Mouse (Mus musculus): ENCODE data around the gene Vmn2r49. TPM values are rescaled to one million over a fixed set of nuclear protein-coding genes. Genes with fewer than 3 reads are reported as not detected.

Vmn2r49 gene
- not detected for polyA plus RNA-seq (2015; fragmentation: Illumina TruSeq; extraction: RNeasy Lipid Tissue Mini Kit (QIAGEN cat#74804); ENCODE audit: low read depth, low replicate concordance)

DNA sequence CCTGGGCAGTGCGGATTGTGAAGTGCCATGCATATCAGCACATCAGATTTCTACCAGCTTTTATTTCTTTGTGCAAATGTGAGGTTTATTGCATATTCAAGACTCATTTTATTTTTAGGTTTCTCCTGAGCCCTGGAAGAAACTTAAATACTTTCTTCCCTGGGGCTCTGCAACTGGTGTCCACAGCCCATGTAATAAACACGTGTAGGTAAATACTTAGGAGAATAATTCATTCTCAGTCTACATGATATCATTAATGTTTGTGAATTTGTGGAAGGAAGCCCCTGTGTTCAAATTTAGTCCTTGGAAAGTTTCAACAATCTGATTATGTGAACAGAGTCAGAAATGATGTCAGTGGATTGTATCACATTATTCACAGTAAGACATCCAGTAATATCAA lies at the start of gene Vmn2r49:
Gene Vmn2r49 (minus strand): TSS at position 101 of the 400 bp plus-strand sequence.

DNA sequence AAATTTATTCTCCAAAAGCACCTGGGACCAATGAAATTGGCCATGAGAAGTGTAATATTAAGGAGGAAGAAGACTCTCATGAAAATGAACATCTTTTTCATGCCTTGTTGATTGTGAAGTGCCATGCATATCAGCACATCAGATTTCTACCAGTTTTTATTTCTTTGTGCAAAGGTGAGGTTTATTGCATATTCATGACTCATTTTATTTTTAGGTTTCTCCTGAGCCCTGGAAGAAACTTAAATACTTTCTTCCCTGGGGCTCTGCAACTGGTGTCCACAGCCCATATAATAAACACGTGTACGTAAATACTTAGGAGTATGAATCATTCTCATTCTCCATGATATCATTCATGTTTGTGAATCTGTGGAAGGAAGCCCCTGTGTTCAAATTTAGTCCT lies 38.6 kb downstream of the Vmn2r49 start, which contains the start of gene Vmn2r48:
Gene Vmn2r48 (minus strand): TSS at position 101 of the 400 bp plus-strand sequence.

Other genes starting within 250 kb of the Vmn2r49 start
- not detected for gene Vmn2r46, start 221.7 kb downstream of the Vmn2r49 start, polyA plus RNA-seq (2015; fragmentation: Illumina TruSeq; extraction: RNeasy Lipid Tissue Mini Kit (QIAGEN cat#74804); ENCODE audit: low read depth, low replicate concordance)
- gene Vmn2r47, start 150.9 kb downstream of the Vmn2r49 start, polyA plus RNA-seq (2015; fragmentation: Illumina TruSeq; extraction: RNeasy Lipid Tissue Mini Kit (QIAGEN cat#74804); ENCODE audit: low read depth, low replicate concordance) = not detected
- gene Vmn2r48, start 38.7 kb downstream of the Vmn2r49 start, polyA plus RNA-seq (2015; fragmentation: Illumina TruSeq; extraction: RNeasy Lipid Tissue Mini Kit (QIAGEN cat#74804); ENCODE audit: low read depth, low replicate concordance) = not detected
- gene Vmn2r50, start 61.0 kb upstream of the Vmn2r49 start, polyA plus RNA-seq (2015; fragmentation: Illumina TruSeq; extraction: RNeasy Lipid Tissue Mini Kit (QIAGEN cat#74804); ENCODE audit: low read depth, low replicate concordance) = not detected
- not detected for gene Vmn2r51, start 113.5 kb upstream of the Vmn2r49 start, polyA plus RNA-seq (2015; fragmentation: Illumina TruSeq; extraction: RNeasy Lipid Tissue Mini Kit (QIAGEN cat#74804); ENCODE audit: low read depth, low replicate concordance)
- gene Vmn2r52, start 184.3 kb upstream of the Vmn2r49 start, polyA plus RNA-seq (2015; fragmentation: Illumina TruSeq; extraction: RNeasy Lipid Tissue Mini Kit (QIAGEN cat#74804); ENCODE audit: low read depth, low replicate concordance) = not detected